Mouse (Mus musculus) fat pad, adult 2 months (tissue): ENCODE measurements around the gene Fam71a.

Experiments
- DNase-seq: peaks from one replicate; pipeline ENCODE4 v3.0.0-alpha.2; 2011; ENCODE audit warnings: low read depth, low spot score; ENCODE audit errors: extremely low read depth

Gene Fam71a

DNA sequence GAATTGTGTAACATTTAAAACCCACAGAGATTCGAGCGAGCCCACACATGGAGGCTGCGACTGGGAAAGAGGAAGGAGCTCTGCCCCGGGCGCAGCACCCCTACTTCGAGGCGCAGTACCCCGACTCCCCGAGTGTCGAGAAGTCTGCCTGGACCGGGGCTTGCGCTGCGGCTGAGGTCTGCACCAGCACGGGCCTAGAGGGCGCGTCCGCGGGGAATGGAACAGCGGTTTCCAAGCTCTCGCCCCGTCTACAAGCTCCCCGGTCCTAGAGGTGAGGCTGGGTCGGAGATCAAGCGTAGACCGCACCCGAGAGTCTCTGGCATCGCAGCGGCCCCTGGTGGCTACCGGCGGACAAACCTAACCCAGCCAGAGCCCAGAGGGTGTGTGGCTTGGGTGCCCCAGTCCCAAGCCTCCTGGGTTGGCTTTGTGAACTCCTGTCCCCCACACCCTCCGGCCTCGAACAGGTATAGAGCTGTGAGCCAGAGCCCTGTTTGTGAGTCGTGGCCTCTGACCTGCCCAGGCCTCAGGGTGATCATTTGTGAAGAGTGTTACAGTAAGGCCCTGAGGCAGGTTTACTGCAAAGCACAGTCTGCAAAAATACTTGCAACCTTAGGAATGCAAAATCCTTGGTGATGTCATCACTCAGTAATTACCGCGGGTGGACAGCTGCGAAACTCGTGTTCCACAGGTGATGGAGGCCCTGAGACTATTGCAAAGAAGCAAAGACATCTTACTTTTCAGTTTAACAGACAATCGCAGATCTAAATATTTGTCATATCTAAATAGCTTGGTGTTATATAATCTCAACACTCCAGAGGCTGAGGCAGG lies 38.6 kb downstream of the Fam71a start:
- DNase-seq = no peak

DNA sequence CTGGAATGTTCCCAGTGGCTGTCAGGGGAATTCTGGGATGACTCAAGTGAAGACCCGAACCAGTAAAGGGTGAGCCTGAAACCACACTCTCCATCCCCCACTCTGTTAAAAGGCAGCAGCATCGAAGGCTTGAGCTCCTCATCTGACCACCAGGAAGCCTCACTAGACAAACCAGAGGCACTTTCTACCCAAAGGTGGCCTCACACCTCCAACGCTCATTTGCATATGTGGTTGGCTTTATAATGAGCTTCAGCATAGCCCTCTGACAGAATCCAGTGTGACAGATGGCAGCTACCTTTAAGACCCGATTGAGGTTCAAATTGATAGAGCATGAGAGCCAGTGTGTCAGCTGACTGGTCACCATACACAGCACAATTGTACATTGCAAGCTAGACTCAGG lies 40.3 kb downstream of the Fam71a start:
- DNase-seq = no peak

GRCm38 (mm10) chr1:191123696-191124095 lies 40.9 kb downstream of the Fam71a start:
- DNase-seq = peak; percentile 42

DNA sequence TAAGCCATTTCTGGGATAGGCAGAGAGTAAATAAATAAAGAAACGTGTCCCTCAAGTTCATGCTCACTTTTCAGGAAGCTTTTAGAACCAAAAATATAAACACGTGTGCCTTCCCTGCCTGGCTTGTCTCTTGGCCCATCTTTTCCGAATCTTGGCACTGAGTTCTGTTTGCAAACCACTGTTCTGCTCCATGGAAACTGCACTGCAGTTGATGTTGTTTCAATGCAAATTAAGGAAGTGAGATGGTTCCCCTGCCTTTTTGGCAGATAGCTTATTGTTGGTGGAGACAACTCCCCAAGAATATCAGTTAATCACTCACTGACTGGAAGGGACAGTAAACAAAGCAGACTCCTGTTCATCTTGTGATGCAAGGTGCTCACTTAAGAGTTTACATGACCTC lies 41.9 kb downstream of the Fam71a start:
- DNase-seq = no peak

GRCm38 (mm10) chr1:191115514-191116238 lies 48.9 kb downstream of the Fam71a start:
- DNase-seq = no peak

GRCm38 (mm10) chr1:191114868-191115267 lies 49.7 kb downstream of the Fam71a start:
- DNase-seq = no peak
